Mouse (Mus musculus): Measurements from ENCODE around the gene Rnf212b. TPM values are rescaled to one million over a fixed set of nuclear protein-coding genes. Genes with fewer than 3 reads are reported as not detected.

Rnf212b gene
- polyA plus RNA-seq, 1 experiment from 2014 or later = not detected

DNA sequence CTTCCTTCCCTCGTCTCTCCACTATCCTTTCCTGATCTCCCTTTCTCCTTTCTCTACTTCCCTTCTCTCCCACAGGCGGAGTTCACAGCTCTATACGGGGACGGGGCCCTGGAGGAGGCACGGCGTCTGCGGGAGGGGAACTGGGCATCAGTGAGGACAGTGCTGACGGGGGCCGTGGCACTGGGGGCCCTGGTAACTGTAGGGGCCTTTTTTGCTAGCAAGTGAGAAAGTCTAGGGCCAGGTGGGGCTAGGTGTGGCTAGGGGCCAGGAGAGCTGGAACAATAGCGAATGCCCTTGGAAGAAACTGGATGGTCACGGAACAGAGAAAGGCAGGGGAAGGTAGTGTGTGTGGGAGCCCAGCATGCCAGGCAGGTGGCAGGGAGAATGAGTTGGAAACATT lies 71.4 kb downstream of the Rnf212b start:
- DNase-seq (ENCODE audit: low spot score) (no peak), ATAC-seq (ENCODE audit: low FRiP score) (no peak)
- Histone ChIP-seq H3K36me3 (ENCODE audit: control insufficient read depth, insufficient read depth, low read length) (no peaks in the 10 kb centered on the region), H3K27me3 (ENCODE audit: control insufficient read depth, insufficient read depth, low read length) (no peaks in the 10 kb centered on the region), H3K9ac (ENCODE audit: low read depth, low read length) (no peak overlapping the region), H3K4me3 (ENCODE audit: low read depth, low read length) (no peak overlapping the region), H3K9me3 (ENCODE audit: control insufficient read depth, low read length) (no peaks in the 10 kb centered on the region), H3K4me2 (replicated peaks; ENCODE audit: low read depth, low read length) (no peak overlapping the region), H3K4me1 (replicated peaks; ENCODE audit: control insufficient read depth, insufficient read depth, low read length) (0 out of 2 replicates have a peak, but pooled peaks cover 4% of the 10 kb centered on the region), H3K27ac (ENCODE audit: low read depth, low read length) (no peak overlapping the region)
- WGBS = 95% methylated on average over 11 of the region's 11 CpGs

DNA sequence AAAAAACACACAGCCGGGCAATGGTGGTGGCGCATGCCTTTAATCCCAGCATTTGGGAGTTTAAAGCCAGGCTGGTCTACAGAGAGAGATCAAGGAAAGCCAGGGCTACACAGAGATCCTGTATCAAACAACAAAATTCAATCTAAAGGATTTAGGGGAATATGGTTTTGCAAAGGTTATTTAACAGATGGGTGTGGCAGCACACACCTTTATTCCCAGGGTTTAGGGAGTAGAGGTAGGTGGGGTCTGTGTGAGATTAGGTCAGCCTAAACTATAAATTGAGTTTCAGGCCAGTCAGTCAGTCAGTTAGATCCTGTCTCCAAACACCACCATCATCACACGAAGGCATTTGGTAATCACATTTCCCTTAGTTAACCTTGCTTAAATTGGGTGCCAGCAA lies 78.3 kb downstream of the Rnf212b start, which contains the start of gene Pabpn1:
Gene Pabpn1, plus strand, starts transcription at position 301 of the 400 bp plus-strand sequence.
- ATAC-seq (ENCODE audit: low FRiP score) (no peak), DNase-seq (ENCODE audit: low spot score) (no peak)
- 95% methylated on average over 3 of the region's 3 CpGs for WGBS
- Histone ChIP-seq H3K27me3 (ENCODE audit: control insufficient read depth, insufficient read depth, low read length) (no peaks in the 10 kb centered on the region), H3K9ac (ENCODE audit: low read depth, low read length) (peak within 1 kb of the TSS; percentile 20; the same call in 1 of the 2 replicates), H3K36me3 (ENCODE audit: control insufficient read depth, insufficient read depth, low read length) (no peaks in the 10 kb centered on the region), H3K27ac (ENCODE audit: low read depth, low read length) (peak within 1 kb of the TSS; percentile 43), H3K4me3 (ENCODE audit: low read depth, low read length) (peak within 1 kb of the TSS; percentile 98), H3K4me1 (replicated peaks; ENCODE audit: control insufficient read depth, insufficient read depth, low read length) (no peaks in the 10 kb centered on the region; the same call in 1 of the 2 replicates), H3K4me2 (replicated peaks; ENCODE audit: low read depth, low read length) (peak within 1 kb of the TSS; percentile 35), H3K9me3 (ENCODE audit: control insufficient read depth, low read length) (no peaks in the 10 kb centered on the region)

DNA sequence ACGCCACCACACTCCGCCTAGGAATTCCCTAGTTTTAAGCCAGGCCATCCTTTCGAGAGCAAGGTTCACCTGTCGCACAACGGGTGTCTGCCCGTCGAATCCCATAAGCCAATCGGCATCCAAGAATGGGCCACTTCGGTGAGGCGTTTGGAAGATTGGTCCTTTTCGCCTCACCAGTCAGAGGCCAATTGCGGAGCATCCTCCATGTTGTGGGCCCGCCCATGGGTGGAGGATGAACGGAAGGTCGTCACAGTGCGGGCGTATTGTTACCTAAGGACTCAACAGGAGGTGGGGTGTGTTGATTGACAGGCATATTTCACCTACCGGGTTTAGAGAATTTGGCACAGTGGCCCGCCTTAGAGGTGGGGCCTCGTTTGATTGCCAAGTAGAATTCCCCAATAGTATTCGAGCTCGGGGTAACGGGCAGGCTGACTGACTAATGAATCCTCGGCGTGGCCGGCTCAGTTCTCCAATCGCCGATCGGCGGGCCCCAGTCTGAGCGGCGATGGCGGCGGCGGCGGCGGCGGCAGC lies 79.8 kb downstream of the Rnf212b start:
- H3K4me1 ChIP-seq (replicated peaks; ENCODE audit: control insufficient read depth, insufficient read depth, low read length) = no peaks in the 10 kb centered on the region; the same call in 1 of the 2 replicates
- H3K27me3 ChIP-seq (ENCODE audit: control insufficient read depth, insufficient read depth, low read length) = no peaks in the 10 kb centered on the region
- under 1% methylated on average over 38 of the region's 38 CpGs for WGBS
- ATAC-seq (ENCODE audit: low FRiP score) (peak; percentile 99), DNase-seq (ENCODE audit: low spot score) (peak; percentile 96)
- peak overlapping the region; percentile 95 for H3K27ac ChIP-seq (ENCODE audit: low read depth, low read length)
- peak overlapping the region; percentile 99 for H3K9ac ChIP-seq (ENCODE audit: low read depth, low read length)
- H3K4me2 ChIP-seq (replicated peaks; ENCODE audit: low read depth, low read length) = peak overlapping the region; percentile 35
- H3K9me3 ChIP-seq (ENCODE audit: control insufficient read depth, low read length) = no peaks in the 10 kb centered on the region
- H3K36me3 ChIP-seq (ENCODE audit: control insufficient read depth, insufficient read depth, low read length) = 0 out of 2 replicates have a peak, but pooled peaks cover 3% of the 10 kb centered on the region
- H3K4me3 ChIP-seq (ENCODE audit: low read depth, low read length) = peak overlapping the region; percentile 98

DNA sequence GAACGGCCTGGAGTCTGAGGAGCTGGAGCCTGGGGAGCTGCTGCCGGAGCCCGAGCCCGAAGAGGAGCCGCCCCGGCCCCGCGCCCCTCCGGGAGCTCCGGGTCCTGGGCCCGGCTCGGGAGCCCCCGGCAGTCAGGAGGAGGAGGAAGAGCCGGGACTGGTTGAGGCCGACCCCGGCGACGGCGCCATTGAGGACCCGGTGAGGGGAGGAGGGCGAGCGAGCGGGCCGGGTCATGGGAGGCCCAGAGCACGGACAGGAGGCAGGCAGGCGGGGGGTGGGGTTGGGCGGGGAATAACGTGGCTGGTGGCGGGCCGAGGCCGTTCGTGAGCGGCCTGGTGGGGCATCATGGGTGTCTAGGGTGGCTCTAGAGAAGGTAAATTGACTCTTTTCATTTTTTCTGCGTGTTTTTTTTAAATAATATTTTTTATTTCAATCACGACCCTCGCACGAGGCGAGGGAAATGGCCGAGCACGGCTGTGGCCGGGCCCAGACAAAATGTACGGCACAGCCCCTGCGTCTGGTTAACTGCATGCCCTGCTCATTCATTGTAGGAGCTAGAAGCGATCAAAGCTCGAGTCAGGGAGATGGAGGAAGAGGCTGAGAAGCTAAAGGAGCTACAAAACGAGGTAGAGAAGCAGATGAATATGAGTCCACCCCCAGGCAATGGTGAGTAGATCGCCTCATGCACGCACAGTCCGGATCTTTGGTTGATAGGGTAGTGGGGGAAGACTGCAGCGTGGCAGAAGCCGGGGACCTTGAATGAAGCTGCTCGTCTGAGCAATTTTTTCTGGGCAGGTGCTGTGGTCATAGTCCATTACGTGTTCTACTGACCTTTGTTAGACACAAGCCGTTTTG lies 80.6 kb downstream of the Rnf212b start:
- H3K36me3 ChIP-seq (ENCODE audit: control insufficient read depth, insufficient read depth, low read length) = 0 out of 2 replicates have a peak, but pooled peaks cover 3% of the 10 kb centered on the region
- H3K9me3 ChIP-seq (ENCODE audit: control insufficient read depth, low read length) = no peaks in the 10 kb centered on the region
- H3K27ac ChIP-seq (ENCODE audit: low read depth, low read length) = peak overlapping the region; percentile 95
- peak overlapping the region; percentile 98 for H3K4me3 ChIP-seq (ENCODE audit: low read depth, low read length)
- ATAC-seq (ENCODE audit: low FRiP score) (peak; percentile 69), DNase-seq (ENCODE audit: low spot score) (peak; percentile 66)
- H3K4me1 ChIP-seq (replicated peaks; ENCODE audit: control insufficient read depth, insufficient read depth, low read length) = no peaks in the 10 kb centered on the region; the same call in 1 of the 2 replicates
- under 1% methylated on average over 39 of the region's 54 CpGs for WGBS
- no peaks in the 10 kb centered on the region for H3K27me3 ChIP-seq (ENCODE audit: control insufficient read depth, insufficient read depth, low read length)
- H3K9ac ChIP-seq (ENCODE audit: low read depth, low read length) = peak overlapping the region; percentile 99
- H3K4me2 ChIP-seq (replicated peaks; ENCODE audit: low read depth, low read length) = peak overlapping the region; percentile 69

- Histone ChIP-seq H3K4me3 (ENCODE audit: low read depth, low read length) (no peak overlapping the region), H3K36me3 (ENCODE audit: control insufficient read depth, insufficient read depth, low read length) (0 out of 2 replicates have a peak, but pooled peaks cover 3% of the 10 kb centered on the region), H3K9me3 (ENCODE audit: control insufficient read depth, low read length) (no peaks in the 10 kb centered on the region), H3K27ac (ENCODE audit: low read depth, low read length) (no peak overlapping the region), H3K4me1 (replicated peaks; ENCODE audit: control insufficient read depth, insufficient read depth, low read length) (no peaks in the 10 kb centered on the region; the same call in 1 of the 2 replicates), H3K9ac (ENCODE audit: low read depth, low read length) (no peak overlapping the region), H3K27me3 (ENCODE audit: control insufficient read depth, insufficient read depth, low read length) (no peaks in the 10 kb centered on the region), H3K4me2 (replicated peaks; ENCODE audit: low read depth, low read length) (no peak overlapping the region)
- DNase-seq (ENCODE audit: low spot score) = no peak
- no peak for ATAC-seq (ENCODE audit: low FRiP score)
- 72% methylated on average over 2 of the region's 2 CpGs for WGBS
Measured at GRCm38 (mm10) chr14:54897445-54897844, 83.5 kb downstream of the Rnf212b start.

- 0 out of 2 replicates have a peak, but pooled peaks cover 3% of the 10 kb centered on the region for H3K36me3 ChIP-seq (ENCODE audit: control insufficient read depth, insufficient read depth, low read length)
- ATAC-seq (ENCODE audit: low FRiP score) = peak; percentile 50; the same call in 1 of the 2 replicates
Measured at GRCm38 (mm10) chr14:54900383-54900782, 86.4 kb downstream of the Rnf212b start.

DNA sequence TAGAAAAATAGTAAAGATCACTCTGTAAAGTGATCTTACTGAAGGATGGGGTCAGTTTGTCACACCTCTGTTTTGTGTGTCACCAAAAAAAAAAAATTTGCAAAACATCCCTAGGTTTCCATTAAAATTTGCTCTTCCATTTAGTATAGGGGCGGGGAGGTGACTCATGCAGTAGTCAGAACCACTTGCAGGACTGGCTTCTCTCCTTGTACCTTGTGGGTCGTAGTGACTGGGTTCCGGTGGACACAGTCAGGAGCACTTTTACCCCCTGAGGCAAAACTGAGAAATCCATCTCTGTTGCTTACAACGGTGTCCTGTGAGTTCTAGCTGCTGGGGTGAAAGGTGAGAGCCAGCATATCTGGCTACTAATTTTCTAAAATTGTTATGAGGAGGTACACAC lies 89.7 kb downstream of the Rnf212b start:
- no peak for ATAC-seq (ENCODE audit: low FRiP score)
- Histone ChIP-seq H3K4me2 (replicated peaks; ENCODE audit: low read depth, low read length) (no peak overlapping the region), H3K27ac (ENCODE audit: low read depth, low read length) (no peak overlapping the region), H3K9ac (ENCODE audit: low read depth, low read length) (no peak overlapping the region), H3K4me3 (ENCODE audit: low read depth, low read length) (no peak overlapping the region), H3K27me3 (ENCODE audit: control insufficient read depth, insufficient read depth, low read length) (no peaks in the 10 kb centered on the region), H3K36me3 (ENCODE audit: control insufficient read depth, insufficient read depth, low read length) (peaks cover 2% of the 10 kb centered on the region; the same call in 1 of the 2 replicates), H3K4me1 (replicated peaks; ENCODE audit: control insufficient read depth, insufficient read depth, low read length) (no peaks in the 10 kb centered on the region), H3K9me3 (ENCODE audit: control insufficient read depth, low read length) (no peaks in the 10 kb centered on the region)
- WGBS = 91% methylated on average over 4 of the region's 4 CpGs
- DNase-seq (ENCODE audit: low spot score) = no peak

More at GRCm38 (mm10) chr14:54900383-54900782, 86.4 kb downstream of the Rnf212b start:
- Histone ChIP-seq H3K27me3 (ENCODE audit: control insufficient read depth, insufficient read depth, low read length) (no peaks in the 10 kb centered on the region), H3K9me3 (ENCODE audit: control insufficient read depth, low read length) (no peaks in the 10 kb centered on the region), H3K4me2 (replicated peaks; ENCODE audit: low read depth, low read length) (no peak overlapping the region), H3K27ac (ENCODE audit: low read depth, low read length) (no peak overlapping the region), H3K9ac (ENCODE audit: low read depth, low read length) (no peak overlapping the region), H3K4me1 (replicated peaks; ENCODE audit: control insufficient read depth, insufficient read depth, low read length) (no peaks in the 10 kb centered on the region; the same call in 1 of the 2 replicates), H3K4me3 (ENCODE audit: low read depth, low read length) (no peak overlapping the region)
- DNase-seq (ENCODE audit: low spot score) = peak; percentile 86
- 0% methylated on average over 3 of the region's 3 CpGs for WGBS

Data from hindbrain, embryonic 11.5 days (tissue).